Mouse (Mus musculus) testis, adult 2 months (tissue): Measurements from ENCODE around the gene Prkn.

Experiments used
- CTCF ChIP-seq: fragments of 200-500 bp; IDR thresholded peaks from 2 replicates; pipeline ENCODE4 v1.5.1; 2012; ENCODE audit warnings: low read depth, mild to moderate bottlenecking, inconsistent platforms, low read length, moderate library complexity; ENCODE audit not compliant: control insufficient read depth, insufficient read depth, insufficient replicate concordance
- POLR2A ChIP-seq: fragments of 200-500 bp; IDR thresholded peaks from 2 replicates; pipeline ENCODE4 v1.6.1; 2012; ENCODE audit warnings: low read depth, mild to moderate bottlenecking, inconsistent platforms, low read length, moderate library complexity; ENCODE audit not compliant: control insufficient read depth

- no peak for TF ChIP-seq POLR2A
- TF ChIP-seq CTCF, result no peak
Measured at GRCm38 (mm10) chr17:11516165-11516564, 676.0 kb downstream of the Prkn start.
